Comparison of ENCODE assay signal across 8 mouse cellular contexts in the genomic region with DNA sequence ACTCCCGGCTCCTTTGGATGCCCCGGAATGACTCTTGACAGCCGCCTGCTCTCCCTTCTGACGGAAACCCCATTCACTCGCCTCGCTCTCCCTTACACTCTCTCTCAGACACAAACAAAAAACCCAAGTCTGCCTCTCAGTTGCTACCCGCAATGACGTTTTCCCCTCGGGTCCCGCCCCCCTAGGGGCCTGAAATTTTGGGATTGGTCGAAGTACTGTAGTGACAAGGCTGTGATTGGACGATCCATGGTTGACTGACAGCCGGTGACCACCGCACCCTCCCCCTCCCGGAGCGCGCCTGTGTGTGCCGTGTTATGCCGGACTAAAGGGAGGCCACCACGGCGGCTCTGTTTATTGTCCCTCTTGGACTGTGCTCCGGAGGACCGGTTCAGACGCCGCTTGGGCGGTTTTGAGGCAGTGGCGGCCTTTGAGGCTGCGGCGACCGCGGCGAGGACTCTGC. TPM values are rescaled to one million over a fixed set of nuclear protein-coding genes. Genes with fewer than 3 reads are reported as not detected.
DNase-seq lines count a peak whose midpoint lies in the region; ATAC-seq and TF ChIP-seq lines count a peak whose summit lies in the region.

A gene (plus strand): TSS at position 302 of the 460 bp plus-strand sequence.

- H3K9me3 ChIP-seq in erythroblast, embryonic 14.5 days (ENCODE audit: control insufficient read depth, low read length) = no peaks in the 10 kb centered on the region
- H3K9me3 ChIP-seq in heart, embryonic 11.5 days (replicated peaks; ENCODE audit: control insufficient read depth, low read length) = no peaks in the 10 kb centered on the region
- no peaks in the 10 kb centered on the region for H3K9me3 ChIP-seq in kidney, embryonic 16.5 days (ENCODE audit: low read length)

- ATAC-seq in heart, embryonic 11.5 days (replicated peaks; ENCODE audit: insufficient number of reproducible peaks, low FRiP score, low TSS enrichment) = peak; percentile 99
- ATAC-seq in kidney, embryonic 16.5 days (ENCODE audit: low FRiP score, low TSS enrichment) = peak; percentile 99

- peak within 1 kb of the TSS; percentile 100 for H3ac ChIP-seq in C2C12 (ENCODE audit: control insufficient read depth, insufficient read length, low read depth)
- H3ac ChIP-seq in myocyte (ENCODE audit: control insufficient read depth, insufficient read length) = peak within 1 kb of the TSS; percentile 73

- WGBS in heart, embryonic 11.5 days (ENCODE audit: insufficient replicate concordance) = 0% methylated on average over 32 of the region's 32 CpGs
- under 1% methylated on average over 32 of the region's 32 CpGs for WGBS in kidney, embryonic 16.5 days
- WGBS in liver, adult 2 months = under 1% methylated on average over 32 of the region's 32 CpGs

- peak within 1 kb of the TSS; percentile 86 for H3K4me2 ChIP-seq in heart, embryonic 11.5 days
- H3K4me2 ChIP-seq in kidney, embryonic 16.5 days (replicated peaks; ENCODE audit: low read depth, low read length) = peak within 1 kb of the TSS; percentile 80
- peak within 1 kb of the TSS; percentile 90 for H3K4me2 ChIP-seq in myocyte (ENCODE audit: low read depth)

- H3K27me3 ChIP-seq in C2C12 (ENCODE audit: control insufficient read depth, insufficient read depth, insufficient read length) (no peaks in the 10 kb centered on the region), myocyte (ENCODE audit: control insufficient read depth, insufficient read depth, insufficient read length) (no peaks in the 10 kb centered on the region)
- H3K27me3 ChIP-seq in erythroblast, embryonic 14.5 days (ENCODE audit: control insufficient read depth) = no peaks in the 10 kb centered on the region
- H3K27me3 ChIP-seq in heart, embryonic 11.5 days (ENCODE audit: control insufficient read depth, insufficient read depth, low read length) = no peaks in the 10 kb centered on the region
- no peaks in the 10 kb centered on the region for H3K27me3 ChIP-seq in kidney, embryonic 16.5 days (ENCODE audit: insufficient read depth, low read length)
- H3K27me3 ChIP-seq in liver, adult 2 months (ENCODE audit: control insufficient read depth, insufficient read depth, low read length) = no peaks in the 10 kb centered on the region
- H3K27me3 ChIP-seq in splenic B cell, adult 2 months (ENCODE audit: control insufficient read depth, insufficient read depth, low read length, poor library complexity, severe bottlenecking) = no peaks in the 10 kb centered on the region

- peak; percentile 99 for DNase-seq in brain, embryonic 14.5 days (ENCODE audit: low read depth)
- peak; percentile 94 for DNase-seq in liver, adult 2 months (ENCODE audit: extremely low read depth, low read depth, low spot score)
- peak; percentile 98 for DNase-seq in splenic B cell, adult 2 months (ENCODE audit: low read depth, low spot score)

- no peak for TF ChIP-seq CTCF in C2C12 (IDR thresholded peaks at IDR 0.05; ENCODE audit: control insufficient read depth, insufficient read depth, insufficient read length)
- no peak for TF ChIP-seq CTCF in brain, embryonic 14.5 days (IDR thresholded peaks at IDR 0.05; ENCODE audit: borderline replicate concordance, extremely low read depth, insufficient read depth, insufficient read length)
- TF ChIP-seq CTCF in liver, adult 2 months (IDR thresholded peaks at IDR 0.05; ENCODE audit: low read depth, low read length) = no peak

- H3K79me3 ChIP-seq in C2C12 (ENCODE audit: low read depth) = peaks cover 41% of the 10 kb centered on the region

- H3K36me3 ChIP-seq in C2C12 (ENCODE audit: control insufficient read depth, insufficient read depth) = peaks cover 6% of the 10 kb centered on the region
- peaks cover 14% of the 10 kb centered on the region for H3K36me3 ChIP-seq in erythroblast, embryonic 14.5 days (ENCODE audit: control insufficient read depth)
- H3K36me3 ChIP-seq in heart, embryonic 11.5 days (ENCODE audit: control insufficient read depth, insufficient read depth, low read length) = no peaks in the 10 kb centered on the region
- H3K36me3 ChIP-seq in kidney, embryonic 16.5 days (ENCODE audit: insufficient read depth, low read length) = no peaks in the 10 kb centered on the region
- no peaks in the 10 kb centered on the region for H3K36me3 ChIP-seq in liver, adult 2 months (ENCODE audit: control insufficient read depth, insufficient read depth, low read length)
- no peaks in the 10 kb centered on the region for H3K36me3 ChIP-seq in myocyte (ENCODE audit: control insufficient read depth, insufficient read depth)
- H3K36me3 ChIP-seq in splenic B cell, adult 2 months (ENCODE audit: control insufficient read depth, insufficient read depth, low read length, poor library complexity, severe bottlenecking) = no peaks in the 10 kb centered on the region

- peak within 1 kb of the TSS; percentile 94 for H3K27ac ChIP-seq in heart, embryonic 11.5 days (ENCODE audit: low read depth, low read length)
- H3K27ac ChIP-seq in kidney, embryonic 16.5 days (ENCODE audit: low read length) = peak within 1 kb of the TSS; percentile 99
- H3K27ac ChIP-seq in liver, adult 2 months (replicated peaks; ENCODE audit: insufficient read depth, low read depth, low read length) = peak within 1 kb of the TSS; percentile 96

- H3K4me1 ChIP-seq in erythroblast, embryonic 14.5 days (ENCODE audit: control insufficient read depth) = peaks cover 42% of the 10 kb centered on the region
- peaks cover 9% of the 10 kb centered on the region for H3K4me1 ChIP-seq in heart, embryonic 11.5 days (ENCODE audit: control insufficient read depth, insufficient read depth, low read length)
- peaks cover 24% of the 10 kb centered on the region for H3K4me1 ChIP-seq in kidney, embryonic 16.5 days (ENCODE audit: insufficient read depth, low read length)
- peaks cover 7% of the 10 kb centered on the region; the same call in 1 of the 2 replicates for H3K4me1 ChIP-seq in liver, adult 2 months (ENCODE audit: control insufficient read depth, insufficient read depth, low read length)

- H3K9ac ChIP-seq in heart, embryonic 11.5 days (ENCODE audit: low read depth, low read length) = peak within 1 kb of the TSS; percentile 100
- peak within 1 kb of the TSS; percentile 89 for H3K9ac ChIP-seq in kidney, embryonic 16.5 days (replicated peaks; ENCODE audit: low read length)
- peak within 1 kb of the TSS; percentile 95 for H3K9ac ChIP-seq in liver, adult 2 months (ENCODE audit: low read depth, low read length)

- H3K4me3 ChIP-seq in C2C12 (ENCODE audit: insufficient read depth, poor library complexity, severe bottlenecking) = peak within 1 kb of the TSS; percentile 63
- peak within 1 kb of the TSS; percentile 89 for H3K4me3 ChIP-seq in erythroblast, embryonic 14.5 days (replicated peaks)
- peak within 1 kb of the TSS; percentile 95 for H3K4me3 ChIP-seq in heart, embryonic 11.5 days (ENCODE audit: low read depth, low read length)
- H3K4me3 ChIP-seq in kidney, embryonic 16.5 days (ENCODE audit: low read length) = peak within 1 kb of the TSS; percentile 81
- H3K4me3 ChIP-seq in liver, adult 2 months (ENCODE audit: insufficient read depth, low read depth, low read length) = peak within 1 kb of the TSS; percentile 85
- peak within 1 kb of the TSS; percentile 89 for H3K4me3 ChIP-seq in myocyte

- H3K79me2 ChIP-seq in C2C12 (ENCODE audit: control insufficient read depth, insufficient read depth) (peaks cover 50% of the 10 kb centered on the region), myocyte (ENCODE audit: control insufficient read depth, insufficient read depth) (peaks cover 43% of the 10 kb centered on the region)
- peaks cover 8% of the 10 kb centered on the region; the same call in 1 of the 2 replicates for H3K79me2 ChIP-seq in liver, adult 2 months (ENCODE audit: control insufficient read depth, insufficient read depth, low read length)

- peak; percentile 47; the same call in 1 of the 2 replicates for TF ChIP-seq POLR2A in brain, embryonic 14.5 days (IDR thresholded peaks at IDR 0.05; ENCODE audit: borderline replicate concordance, extremely low read depth, insufficient read depth, insufficient read length, poor library complexity, severe bottlenecking)
- peak; percentile 80 for TF ChIP-seq POLR2A in liver, adult 2 months (IDR thresholded peaks at IDR 0.05; ENCODE audit: extremely low read depth, insufficient read depth, low read length)
- peak; percentile 74 for TF ChIP-seq POLR2A in myocyte (IDR thresholded peaks at IDR 0.05; ENCODE audit: insufficient read length, low read depth)

TF ChIP-seq in C2C12, 6 proteins besides CTCF, POLR2A, EP300 and RAD21:
- TF ChIP-seq MAX (IDR thresholded peaks at IDR 0.05) = peak; percentile 36
- no peak for TF ChIP-seq MYOG (IDR thresholded peaks at IDR 0.05; ENCODE audit: control insufficient read depth, extremely low read depth, insufficient read length)
- TF ChIP-seq MYOD1 (IDR thresholded peaks at IDR 0.05; ENCODE audit: control insufficient read depth, insufficient read length, low read depth) = no peak

TF ChIP-seq in myocyte, 11 proteins besides CTCF, POLR2A, EP300 and RAD21:
- TF ChIP-seq MYOG (IDR thresholded peaks at IDR 0.05; ENCODE audit: control insufficient read depth in 1 of 3, insufficient read depth in 1 of 3, insufficient read length in 2 of 3, low read depth in 2 of 3) (peak in 1 of 3 experiments; percentile 21), E2F4 (IDR thresholded peaks at IDR 0.05; ENCODE audit: insufficient read depth) (no peak), POLR2AphosphoS2 (IDR thresholded peaks at IDR 0.05; ENCODE audit: insufficient read length, low read depth) (peak; percentile 84), TCF3 (IDR thresholded peaks at IDR 0.05; ENCODE audit: insufficient read length, low read depth) (no peak), REST (IDR thresholded peaks at IDR 0.05; ENCODE audit: insufficient read depth, insufficient read length) (no peak), MAX (IDR thresholded peaks at IDR 0.05; ENCODE audit: low read depth) (no peak), TCF12 (IDR thresholded peaks at IDR 0.05; ENCODE audit: insufficient read depth, poor library complexity, severe bottlenecking) (no peak)

RNA-seq across cellular contexts. Expression of the gene that starts here (rescaled TPM):
- polyA plus RNA-seq in C2C12 (2012; fragmentation: generic; extraction: Trizol) = 12.4 TPM
- 111 and 136 TPM in 2 replicates for polyA plus RNA-seq in brain, embryonic 14.5 days (2012; rRNA removed)
- polyA plus RNA-seq in erythroblast, embryonic 14.5 days (2012) = 0.32 and 0.33 TPM in 2 replicates
- polyA plus RNA-seq in heart, embryonic 11.5 days (2014; fragmentation: Nextera tagmentation; extraction: Ambion mirVana) = 52.8 and 66.8 TPM in 2 replicates
- polyA plus RNA-seq in kidney, embryonic 16.5 days (2015; fragmentation: Nextera tagmentation; extraction: Ambion mirVana) = 39.0 and 42.4 TPM in 2 replicates
- 35.5 and 56.3 TPM in 2 replicates for total RNA-seq in liver, adult 2 months (2014; rRNA removed)
- 3.2 and 4.1 TPM in 2 replicates for polyA plus RNA-seq in liver, adult 2 months (2012; rRNA removed)
- polyA plus RNA-seq in myocyte (2012; fragmentation: generic; extraction: Trizol) = 14.9 TPM

Comparison
In these comparisons a context has a peak if more than half of its experiments do, and no peak if none do; other contexts are left out.
1. Peak in every context shown above with its lines: DNase-seq, ATAC-seq, H3K4me3 ChIP-seq and H3K27ac ChIP-seq.